Comparison of ENCODE assay signal across 8 mouse cellular contexts in the genomic region with DNA sequence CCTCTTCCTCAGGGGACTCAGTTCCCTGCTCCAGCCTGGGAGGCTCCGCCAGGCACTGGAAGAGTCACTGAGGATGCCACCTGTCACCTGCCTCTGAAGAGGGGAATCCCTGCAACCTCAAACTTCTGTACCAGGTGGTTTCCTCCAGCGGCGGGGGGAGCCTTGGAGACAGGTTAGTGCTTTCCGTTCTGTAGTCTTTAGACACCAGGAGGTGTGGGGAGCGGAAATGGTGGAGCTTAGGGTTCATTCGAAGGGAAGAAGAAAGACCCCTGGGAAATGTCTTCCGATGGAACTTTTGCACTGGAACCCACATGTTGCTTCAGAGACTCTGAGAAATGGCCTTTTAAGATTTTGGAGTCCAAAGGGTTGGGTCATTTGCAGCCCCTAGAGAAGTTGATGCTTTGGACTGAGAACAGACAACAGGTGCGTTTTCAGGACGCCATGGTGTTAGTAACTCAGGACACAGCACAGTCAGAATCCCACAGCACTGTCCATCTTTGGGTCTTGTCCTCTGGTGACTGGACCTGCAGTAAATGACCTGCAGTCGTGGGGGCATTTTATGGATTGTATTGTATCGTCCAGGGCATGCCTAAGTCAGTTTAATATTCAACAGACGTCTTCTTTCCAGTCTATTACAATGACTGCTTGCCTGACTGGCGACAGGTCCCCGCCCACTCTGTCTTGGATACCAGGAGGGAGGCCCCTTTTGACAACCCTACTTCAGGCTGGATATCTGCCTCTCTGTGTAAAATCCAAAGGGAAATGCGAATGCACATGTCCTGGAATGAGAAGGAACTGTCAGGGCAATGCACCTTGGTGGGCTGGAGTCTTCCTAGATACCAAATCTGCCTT. TPM values are rescaled to one million over a fixed set of nuclear protein-coding genes. Genes with fewer than 3 reads are reported as not detected.
DNase-seq lines count a peak whose midpoint lies in the region; ATAC-seq lines count a peak whose summit lies in the region.

No protein-coding gene starts in this region.

- ATAC-seq in forebrain, embryonic 11.5 days (replicated peaks; ENCODE audit: low FRiP score): peak; percentile 38
- peak; percentile 9; the same call in 1 of the 2 replicates for ATAC-seq in megakaryocyte-erythroid progenitor cell, adult 5-6 weeks (replicated peaks; ENCODE audit: low FRiP score, low TSS enrichment, poor library complexity, severe bottlenecking)

- H3K4me1 ChIP-seq in heart, embryonic 10.5 days: peaks cover 52% of the 10 kb centered on the region
- H3K4me1 ChIP-seq in forebrain, embryonic 11.5 days (replicated peaks; ENCODE audit: control insufficient read depth, insufficient read depth, low read length): peaks cover 7% of the 10 kb centered on the region; the same call in 1 of the 2 replicates

- no peaks in the 10 kb centered on the region for H3K27me3 ChIP-seq in heart, embryonic 10.5 days (ENCODE audit: insufficient read depth, poor library complexity, severe bottlenecking)
- no peaks in the 10 kb centered on the region for H3K27me3 ChIP-seq in forebrain, embryonic 11.5 days (ENCODE audit: control insufficient read depth, insufficient read depth, low read length)

- DNase-seq in heart, embryonic 10.5 days (ENCODE audit: low spot score): no peak
- DNase-seq in heart, postnatal 36 days: no peak
- no peak for DNase-seq in forebrain, embryonic 11.5 days (ENCODE audit: low spot score)
- peak; percentile 51 for DNase-seq in kidney, adult 9 months
- DNase-seq in thymus, postnatal 0 days (ENCODE audit: low spot score): peak; percentile 56
- no peak for DNase-seq in adrenal gland, postnatal 14 days
- DNase-seq in frontal cortex, postnatal 10 days (ENCODE audit: low spot score in 2 of 2): no peak

- peak overlapping the region; percentile 95 for H3K4me3 ChIP-seq in heart, embryonic 10.5 days
- H3K4me3 ChIP-seq in forebrain, embryonic 11.5 days (ENCODE audit: low read depth, low read length): peak overlapping the region; percentile 82

- peak overlapping the region; percentile 87; the same call in 1 of the 2 replicates for H3K9ac ChIP-seq in forebrain, embryonic 11.5 days (ENCODE audit: low read length)

- WGBS in heart, embryonic 10.5 days: 31% methylated on average over 15 of the region's 15 CpGs
- 27% methylated on average over 15 of the region's 15 CpGs for WGBS in forebrain, embryonic 11.5 days

- H3K27ac ChIP-seq in heart, embryonic 10.5 days: peak overlapping the region; percentile 97; the same call in 1 of the 2 replicates
- no peak overlapping the region for H3K27ac ChIP-seq in forebrain, embryonic 11.5 days (ENCODE audit: low read depth, low read length)

- intact Hi-C loops in heart, postnatal 36 days (cut with DNase I): no loop called here

- peak overlapping the region; percentile 57 for H3K4me2 ChIP-seq in forebrain, embryonic 11.5 days (ENCODE audit: low read depth, low read length, severe bottlenecking)

- peaks cover 5% of the 10 kb centered on the region; the same call in 1 of the 2 replicates for H3K36me3 ChIP-seq in heart, embryonic 10.5 days
- H3K36me3 ChIP-seq in forebrain, embryonic 11.5 days (ENCODE audit: control insufficient read depth, insufficient read depth, low read length): no peaks in the 10 kb centered on the region

- H3K9me3 ChIP-seq in heart, embryonic 10.5 days: no peaks in the 10 kb centered on the region
- no peaks in the 10 kb centered on the region for H3K9me3 ChIP-seq in forebrain, embryonic 11.5 days (ENCODE audit: control insufficient read depth, low read length)

RNA-seq across cellular contexts. Expression of a gene that starts 1.3 kb away (rescaled TPM):
- 4.8 and 4.9 TPM in 2 replicates for polyA plus RNA-seq in heart, embryonic 10.5 days (2016; fragmentation: Nextera tagmentation; extraction: Ambion mirVana)
- 10 to 100 TPM; 33.4 to 34.7 TPM for total RNA-seq in heart, postnatal 36 days (2021)
- polyA plus RNA-seq in forebrain, embryonic 11.5 days (2014; fragmentation: Nextera tagmentation; extraction: Ambion mirVana): 5.0 and 5.4 TPM in 2 replicates
- 10.4 and 18.1 TPM in 2 replicates for total RNA-seq in megakaryocyte-erythroid progenitor cell, adult 5-6 weeks (2014; fragmentation: Nextera tagmentation)
- total RNA-seq in megakaryocyte-erythroid progenitor cell, adult 5-6 weeks (2017): 4.3 and 11.3 TPM in 2 replicates
- polyA plus RNA-seq in thymus, postnatal 0 days (2015; fragmentation: Nextera tagmentation; extraction: Ambion mirVana): 3.0 and 3.2 TPM in 2 replicates
- total RNA-seq in adrenal gland, postnatal 14 days (2021): 21.0 and 21.3 TPM in 2 replicates

RNA-seq across cellular contexts. Expression of a gene that starts 19.6 kb away (rescaled TPM):
- polyA plus RNA-seq in heart, embryonic 10.5 days (2016; fragmentation: Nextera tagmentation; extraction: Ambion mirVana): 55.8 and 85.3 TPM in 2 replicates
- 1 to 10 TPM; 1.6 to 2.0 TPM for total RNA-seq in heart, postnatal 36 days (2021)
- polyA plus RNA-seq in forebrain, embryonic 11.5 days (2014; fragmentation: Nextera tagmentation; extraction: Ambion mirVana): 30.3 and 37.6 TPM in 2 replicates
- 13.3 and 18.9 TPM in 2 replicates for total RNA-seq in megakaryocyte-erythroid progenitor cell, adult 5-6 weeks (2014; fragmentation: Nextera tagmentation)
- 21.5 and 26.2 TPM in 2 replicates for total RNA-seq in megakaryocyte-erythroid progenitor cell, adult 5-6 weeks (2017)
- 12.8 and 13.0 TPM in 2 replicates for polyA plus RNA-seq in thymus, postnatal 0 days (2015; fragmentation: Nextera tagmentation; extraction: Ambion mirVana)
- 8.5 and 14.9 TPM in 2 replicates for total RNA-seq in adrenal gland, postnatal 14 days (2021)

RNA-seq across cellular contexts. Expression of a gene that starts 34.9 kb away (rescaled TPM):
- polyA plus RNA-seq in heart, embryonic 10.5 days (2016; fragmentation: Nextera tagmentation; extraction: Ambion mirVana): 0.74 and 0.85 TPM in 2 replicates
- total RNA-seq in heart, postnatal 36 days (2021): 1 to 10 TPM; 3.0 to 5.0 TPM
- 1.5 and 1.6 TPM in 2 replicates for polyA plus RNA-seq in forebrain, embryonic 11.5 days (2014; fragmentation: Nextera tagmentation; extraction: Ambion mirVana)
- total RNA-seq in megakaryocyte-erythroid progenitor cell, adult 5-6 weeks (2014; fragmentation: Nextera tagmentation): not detected in 2 replicates
- not detected in 2 replicates for total RNA-seq in megakaryocyte-erythroid progenitor cell, adult 5-6 weeks (2017)
- polyA plus RNA-seq in thymus, postnatal 0 days (2015; fragmentation: Nextera tagmentation; extraction: Ambion mirVana): 1.9 and 2.2 TPM in 2 replicates
- 1.4 and 2.1 TPM in 2 replicates for total RNA-seq in adrenal gland, postnatal 14 days (2021)

RNA-seq across cellular contexts. Expression of a gene that starts 53.2 kb away (rescaled TPM):
- 61.5 and 70.6 TPM in 2 replicates for polyA plus RNA-seq in heart, embryonic 10.5 days (2016; fragmentation: Nextera tagmentation; extraction: Ambion mirVana)
- 10 to 100 TPM; 19.9 to 20.4 TPM for total RNA-seq in heart, postnatal 36 days (2021)
- 63.1 TPM in 2 replicates for polyA plus RNA-seq in forebrain, embryonic 11.5 days (2014; fragmentation: Nextera tagmentation; extraction: Ambion mirVana)
- total RNA-seq in megakaryocyte-erythroid progenitor cell, adult 5-6 weeks (2014; fragmentation: Nextera tagmentation): 12.1 and 16.3 TPM in 2 replicates
- 6.8 and 9.7 TPM in 2 replicates for total RNA-seq in megakaryocyte-erythroid progenitor cell, adult 5-6 weeks (2017)
- 26.9 and 29.2 TPM in 2 replicates for polyA plus RNA-seq in thymus, postnatal 0 days (2015; fragmentation: Nextera tagmentation; extraction: Ambion mirVana)
- total RNA-seq in adrenal gland, postnatal 14 days (2021): 47.1 and 47.2 TPM in 2 replicates

Comparison
In these comparisons a context has a peak if more than half of its experiments do, and no peak if none do; other contexts are left out.
1. DNase-seq: peak in kidney, adult 9 months (single experiment) and thymus, postnatal 0 days (single experiment); none in heart, embryonic 10.5 days (single experiment), heart, postnatal 36 days (0 of 2), forebrain, embryonic 11.5 days (single experiment), adrenal gland, postnatal 14 days (single experiment) and frontal cortex, postnatal 10 days (0 of 2).